Mouse (Mus musculus) heart, adult 8-10 months (tissue): ENCODE results near the gene A530016L24Rik. TPM values are rescaled to one million over a fixed set of nuclear protein-coding genes. Genes with fewer than 3 reads are reported as not detected.
A peak's percentile ranks its signal among the peaks of the same experiment; 100 is the strongest.

ENCODE experiments used
- DNase-seq: peaks from one replicate; pipeline ENCODE4 v3.0.0; 2022; ENCODE audit warnings: low spot score
- total RNA-seq, 4 experiments: library from RNA; stranded (reverse); gene quantifications; 2 replicates each; pipeline ENCODE4 v1.2.4; 2022

The A530016L24Rik gene
- total RNA-seq, 4 experiments from 2014 or later = 31.2 to 50.5 (median 38.0) TPM

DNA sequence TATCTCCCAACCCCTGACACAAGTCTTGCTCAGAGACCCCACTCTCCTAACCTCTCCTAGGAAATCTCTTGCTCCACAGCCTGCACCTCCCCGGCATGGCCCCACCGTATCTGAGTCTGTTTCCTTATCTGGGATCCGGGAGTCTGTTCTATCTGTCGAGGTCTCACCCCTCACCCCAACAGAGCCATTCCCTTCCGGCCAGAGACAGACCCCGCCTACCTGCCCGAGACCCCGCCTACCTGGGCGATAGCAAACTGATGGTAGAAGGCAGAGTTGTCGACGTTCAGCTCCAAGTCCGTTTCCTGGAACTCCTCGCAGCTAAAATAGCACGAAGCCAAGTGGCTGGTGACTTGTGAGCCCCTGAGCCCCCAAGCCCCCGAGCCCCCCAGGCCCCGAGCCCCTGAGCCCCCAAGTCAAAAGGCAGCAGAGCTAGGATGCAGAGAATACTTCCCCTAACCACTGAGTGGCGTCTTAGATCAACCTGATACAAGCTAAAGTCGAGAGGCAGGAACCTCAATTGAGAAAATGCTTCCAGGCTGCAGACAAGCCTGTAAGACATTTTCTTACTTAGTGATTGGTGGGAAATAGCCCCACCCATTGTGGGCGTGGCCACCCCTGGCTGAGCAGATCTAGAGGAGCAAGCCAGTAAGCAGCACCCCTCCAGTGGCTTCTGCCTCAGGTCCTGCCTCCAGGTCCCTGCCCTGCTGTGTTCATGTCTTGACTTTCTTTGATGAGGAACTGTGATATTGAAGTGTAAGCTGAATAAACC, 13.9 kb downstream of the A530016L24Rik start:
- DNase-seq = no peak

DNA sequence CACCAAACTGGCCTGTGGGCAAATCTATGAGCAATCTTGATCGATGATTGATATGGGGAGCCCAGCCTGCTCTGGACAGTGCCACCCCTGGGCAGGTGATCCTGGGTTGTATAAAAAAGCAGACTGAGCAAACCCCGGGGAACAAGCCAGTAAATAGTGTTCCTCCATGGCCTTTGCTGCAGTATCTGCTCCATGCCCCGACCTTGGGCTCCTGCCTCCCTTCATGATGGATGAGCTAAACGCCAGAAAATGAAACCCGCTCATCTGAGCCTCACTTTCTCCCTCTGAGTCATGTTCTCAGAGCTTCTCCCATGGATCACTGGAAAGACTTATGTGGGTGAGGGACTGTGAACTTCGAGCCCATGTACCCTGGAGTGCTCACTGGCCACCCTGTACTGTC, 17.0 kb downstream of the A530016L24Rik start:
- no peak for DNase-seq

DNA sequence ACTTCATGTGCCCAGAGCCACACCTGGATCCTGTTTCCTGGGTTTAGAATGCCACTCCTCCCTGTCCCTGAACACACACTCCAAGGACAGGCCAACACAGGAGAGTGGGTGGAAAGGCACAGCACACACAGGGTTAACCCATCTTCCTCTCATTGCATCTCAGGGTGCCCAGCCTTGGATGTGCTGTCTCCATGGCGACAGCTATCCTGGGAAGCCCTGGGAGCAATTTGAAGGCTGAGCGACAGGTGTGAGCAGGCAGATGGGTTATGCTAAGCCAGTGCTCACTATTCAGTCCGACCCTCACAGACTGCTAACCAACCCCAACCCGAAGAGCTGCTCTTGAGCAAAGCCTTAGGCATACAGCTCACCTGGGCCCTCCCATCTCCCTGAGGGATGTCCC, 18.0 kb downstream of the A530016L24Rik start:
- DNase-seq = no peak

DNA sequence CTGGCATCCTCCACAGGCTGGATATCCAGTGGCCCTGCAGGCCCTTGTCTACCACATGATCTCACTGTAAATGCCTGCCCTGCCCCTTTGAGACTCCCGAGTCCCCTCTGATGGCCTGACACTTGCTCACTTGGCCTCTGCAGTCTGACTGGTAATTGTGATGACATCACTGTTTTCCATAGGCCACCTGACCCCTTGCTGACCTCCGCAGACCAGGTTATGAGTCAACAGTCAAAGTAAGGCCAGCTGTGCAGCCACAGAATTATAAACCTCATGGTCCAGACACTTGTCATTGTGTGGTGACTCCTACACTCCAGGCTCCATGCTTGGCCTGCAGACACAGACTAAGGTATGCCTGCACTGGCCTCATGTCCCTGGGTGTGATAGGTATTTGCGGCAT, 18.7 kb downstream of the A530016L24Rik start:
- DNase-seq = no peak

DNA sequence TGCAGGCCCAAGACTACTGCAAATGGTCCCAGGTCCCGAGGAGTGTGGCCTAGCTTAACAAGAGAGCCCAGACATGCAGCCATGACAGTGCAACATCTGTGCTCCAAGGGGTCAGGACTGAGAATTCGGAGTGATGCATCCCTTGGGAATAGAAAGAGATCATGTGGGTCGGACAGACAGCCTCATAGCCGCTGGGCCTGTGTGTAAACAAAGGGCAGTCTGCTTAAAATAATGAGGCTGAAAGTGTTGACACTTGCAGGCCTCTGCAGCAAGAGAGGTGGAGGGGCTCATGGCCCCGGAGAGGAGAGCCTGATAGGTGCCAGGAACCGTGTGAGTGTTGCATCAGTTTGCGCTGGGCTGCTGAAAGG, 21.1 kb downstream of the A530016L24Rik start:
- DNase-seq = no peak

DNA sequence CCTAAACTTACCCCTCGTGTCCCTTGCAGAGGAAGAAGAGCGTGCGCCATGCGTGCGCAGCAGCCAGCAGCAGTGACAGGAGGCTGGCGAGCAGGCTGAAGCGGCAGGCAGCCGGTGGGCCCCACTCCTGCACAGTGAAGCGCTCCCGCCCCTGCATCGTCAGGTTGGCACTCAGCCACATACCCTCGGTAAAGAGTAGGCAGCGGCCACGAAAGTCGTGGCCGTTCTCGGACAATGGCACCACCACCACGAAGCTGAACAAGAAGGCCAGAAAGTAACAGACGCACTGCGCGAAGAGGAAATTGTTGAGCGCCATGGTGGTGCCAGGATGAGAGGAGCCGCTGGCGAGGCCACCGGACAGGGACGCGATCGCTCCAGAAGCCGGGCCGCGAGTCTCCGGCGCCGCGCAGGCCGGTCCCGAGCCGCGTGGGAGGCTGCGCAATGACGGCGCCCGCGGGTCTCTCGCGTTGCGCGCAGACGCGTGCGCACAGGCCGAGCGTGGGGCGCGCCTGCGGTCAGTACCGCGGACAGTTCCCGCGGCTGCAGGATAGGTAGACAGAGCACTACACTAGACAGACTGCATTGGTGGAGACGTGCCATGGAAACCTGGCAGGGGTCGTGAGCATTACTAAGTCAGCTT, 21.6 kb downstream of the A530016L24Rik start:
- DNase-seq = no peak

DNA sequence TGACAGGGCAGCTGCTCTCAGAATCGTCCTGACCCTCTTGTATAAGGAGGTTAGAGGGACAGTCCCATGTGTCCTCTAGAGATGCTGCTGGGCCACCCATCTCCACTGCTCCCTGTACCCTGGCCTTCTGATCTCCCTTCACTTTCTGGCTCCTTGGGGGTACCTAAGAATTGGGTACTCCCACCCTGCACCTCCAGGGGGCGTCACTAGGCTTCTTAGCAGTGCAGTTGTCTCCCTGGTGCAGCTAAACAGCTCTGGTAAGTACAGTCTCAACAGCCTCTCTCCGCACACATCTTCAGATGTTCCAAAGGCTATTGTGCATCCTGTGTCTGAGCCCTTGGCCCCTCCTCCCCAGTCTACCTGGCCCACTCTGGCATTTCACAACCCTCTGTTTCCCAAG, 25.6 kb downstream of the A530016L24Rik start:
- DNase-seq = no peak

DNA sequence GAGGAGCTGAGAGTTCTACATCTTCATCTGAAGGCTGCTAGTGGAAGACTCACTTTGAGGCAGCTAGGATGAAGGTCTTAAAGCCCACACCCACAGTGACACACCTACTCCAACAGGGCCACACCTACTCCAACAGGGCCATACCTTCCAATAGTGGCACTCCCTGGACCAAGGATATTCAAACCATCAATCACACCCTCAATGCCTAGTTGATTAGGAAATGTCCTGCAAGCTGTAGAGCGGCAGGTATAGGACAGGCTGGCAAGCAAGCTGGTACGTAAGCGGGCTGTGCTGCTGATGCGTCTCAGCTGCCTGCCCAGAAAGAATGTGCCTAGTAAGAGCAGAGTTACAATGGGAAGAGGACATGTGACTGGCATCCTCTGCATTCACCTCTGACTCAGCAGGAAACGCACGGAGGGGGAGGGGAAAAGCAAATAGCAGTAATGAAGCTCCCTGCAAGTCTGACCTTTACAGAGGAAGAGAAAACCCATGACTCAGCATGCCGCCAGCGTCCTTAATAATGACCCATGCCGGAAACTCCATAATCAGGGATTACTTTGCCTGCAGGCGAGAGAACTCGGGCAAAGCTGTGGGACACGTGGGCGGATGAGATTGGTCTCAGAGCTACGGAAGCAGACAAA, 27.6 kb downstream of the A530016L24Rik start, which contains the start of gene Tmem179:
TSS of gene Tmem179 (minus strand) at position 51 of the 641 bp plus-strand sequence.
- peak; percentile 70 for DNase-seq

DNA sequence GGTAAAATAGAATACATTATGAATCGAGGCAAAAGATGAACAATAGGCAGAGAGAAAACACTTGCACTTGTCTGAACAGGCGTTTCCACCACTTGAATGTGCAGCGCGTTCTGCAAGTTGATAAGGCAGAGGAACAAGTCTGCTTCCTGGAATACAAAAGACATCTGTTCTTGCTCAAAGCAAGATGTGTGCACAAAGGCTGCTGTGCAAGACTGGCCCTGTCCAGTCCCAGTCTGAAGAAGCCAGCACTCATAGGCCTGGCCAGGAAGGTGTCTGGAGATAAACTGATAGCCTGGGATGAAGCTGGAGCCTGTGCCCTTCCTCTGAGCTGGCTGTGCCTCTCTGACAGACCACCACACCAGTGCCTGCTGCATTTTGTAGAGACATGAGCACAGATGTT, 28.9 kb downstream of the A530016L24Rik start:
- DNase-seq = peak; percentile 32

DNA sequence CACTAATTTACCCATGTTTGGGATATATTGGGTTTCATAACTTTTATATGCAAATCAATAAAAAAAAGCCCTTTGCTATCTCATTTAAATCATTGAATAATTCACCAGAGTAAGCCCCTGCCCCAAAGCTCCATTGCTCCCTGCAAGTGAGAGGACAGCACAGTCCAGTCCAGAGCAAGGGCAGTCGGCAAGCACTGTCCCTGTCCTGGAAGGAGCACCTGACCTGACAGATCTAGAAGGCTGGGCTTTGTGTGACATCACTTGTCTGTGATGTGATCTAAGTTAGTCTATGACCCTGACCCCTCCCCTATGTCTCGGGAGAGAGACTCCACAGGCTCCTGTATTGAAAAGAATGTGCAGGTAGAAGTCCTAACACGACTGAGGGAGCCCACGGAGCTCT, 44.5 kb downstream of the A530016L24Rik start:
- no peak for DNase-seq

DNA sequence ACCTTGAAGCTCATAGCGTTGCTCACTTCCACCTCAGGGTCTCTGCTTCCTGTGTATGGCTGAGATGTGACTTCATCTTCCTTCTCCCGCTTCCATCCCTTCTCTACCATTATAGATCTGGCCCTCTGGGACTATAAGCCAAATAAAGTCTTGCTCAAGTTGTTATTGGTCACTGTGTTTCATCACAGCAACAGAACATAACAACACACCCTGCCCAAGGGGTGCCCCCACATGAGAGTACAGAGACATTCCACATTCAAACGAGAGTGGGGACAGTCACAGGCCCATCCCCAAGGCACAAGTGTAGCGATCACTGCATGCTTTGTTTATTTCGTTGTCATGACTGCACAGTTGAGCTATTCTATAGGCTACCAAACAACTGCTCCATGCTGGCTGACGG, 48.0 kb downstream of the A530016L24Rik start:
- DNase-seq = no peak

DNA sequence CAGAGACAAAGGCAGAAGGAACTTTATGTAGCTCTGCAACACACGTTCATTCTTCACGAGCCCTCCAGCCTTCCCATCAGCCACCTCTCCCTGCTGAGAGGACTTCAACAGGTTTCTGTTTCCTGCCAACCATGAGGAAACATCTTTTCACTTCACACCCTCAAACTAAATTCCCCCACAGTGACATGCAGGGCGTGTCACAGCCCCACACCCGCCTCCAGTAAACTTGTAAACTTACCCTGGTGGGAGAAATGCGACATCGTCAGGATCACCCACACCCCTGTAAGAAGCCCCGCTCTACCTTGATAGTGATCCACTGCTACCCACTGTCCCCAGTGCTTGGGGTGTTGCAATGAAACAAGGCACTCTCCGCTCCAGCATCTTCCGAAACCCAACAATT, 49.1 kb downstream of the A530016L24Rik start:
- DNase-seq = no peak

DNA sequence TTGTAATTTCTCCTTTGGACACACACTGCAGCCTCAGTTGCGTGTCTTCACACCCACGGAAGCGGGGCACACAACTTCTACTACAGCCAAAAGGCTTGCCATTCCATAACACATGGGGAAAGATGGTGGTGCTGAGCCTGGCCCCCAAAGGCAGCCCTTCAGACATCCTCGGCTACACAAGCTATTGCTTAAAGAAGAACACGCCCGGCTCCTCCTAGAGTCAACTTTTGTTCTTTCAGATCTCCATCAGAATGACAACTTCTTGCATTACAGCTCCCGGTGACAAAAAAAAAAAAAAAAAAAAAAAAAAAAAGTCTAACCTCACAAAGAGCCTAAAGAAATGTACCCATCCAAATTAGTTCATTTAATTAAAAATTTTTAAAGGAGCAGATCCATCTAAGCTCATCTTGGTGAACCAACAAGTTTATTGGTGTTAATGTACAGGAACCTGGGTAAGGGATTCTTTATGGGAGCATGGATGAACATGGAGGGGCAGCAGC, 50.3 kb downstream of the A530016L24Rik start:
- no peak for DNase-seq

DNA sequence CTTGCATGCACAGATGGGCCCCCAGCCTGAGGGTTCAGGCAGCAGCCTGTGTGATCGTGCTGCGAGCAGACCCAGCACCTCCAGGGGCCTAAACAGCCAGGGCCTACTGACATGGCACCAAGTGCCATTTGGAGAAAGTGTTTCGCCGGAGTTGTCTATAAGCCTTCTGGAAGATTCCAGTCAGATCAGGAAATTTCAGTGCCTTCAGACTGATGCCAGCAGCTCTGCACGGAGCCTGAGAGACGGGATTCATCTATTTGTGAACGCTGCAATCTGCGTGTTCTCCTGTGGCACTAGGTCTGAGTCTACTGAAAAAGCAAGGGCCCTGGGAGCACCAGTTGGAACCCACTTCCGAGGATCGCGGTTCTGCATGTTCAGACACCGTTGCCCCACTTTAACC, 51.1 kb downstream of the A530016L24Rik start:
- no peak for DNase-seq

DNA sequence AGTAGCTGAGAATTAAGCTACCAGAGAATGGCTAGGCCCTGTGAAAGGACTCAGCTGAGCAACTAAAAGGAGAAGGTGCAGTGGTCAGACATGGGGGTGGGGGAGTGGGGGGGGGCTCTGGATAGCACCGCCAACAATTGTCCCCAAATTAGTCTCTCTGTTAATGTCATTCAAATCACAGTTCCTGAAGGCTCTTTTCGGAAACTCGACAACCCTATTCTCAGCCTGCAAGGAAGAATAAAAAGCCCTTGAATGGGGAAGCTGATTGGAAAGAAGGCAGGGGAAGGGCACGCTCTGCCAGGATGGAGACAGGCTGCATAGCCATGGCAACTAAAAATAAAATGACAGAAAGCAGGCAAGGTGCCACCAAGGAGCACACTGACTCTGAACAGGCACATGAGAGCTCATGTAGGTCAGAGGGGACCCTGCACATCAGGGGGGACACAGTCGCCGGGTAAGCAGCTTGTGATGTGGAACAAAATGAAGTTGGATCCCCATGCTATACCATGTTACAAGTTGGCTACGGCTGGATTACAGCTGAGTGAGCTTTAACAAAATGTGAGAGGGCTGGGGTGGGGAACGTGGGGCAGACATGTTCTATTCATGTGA, 52.3 kb downstream of the A530016L24Rik start:
- DNase-seq = no peak

DNA sequence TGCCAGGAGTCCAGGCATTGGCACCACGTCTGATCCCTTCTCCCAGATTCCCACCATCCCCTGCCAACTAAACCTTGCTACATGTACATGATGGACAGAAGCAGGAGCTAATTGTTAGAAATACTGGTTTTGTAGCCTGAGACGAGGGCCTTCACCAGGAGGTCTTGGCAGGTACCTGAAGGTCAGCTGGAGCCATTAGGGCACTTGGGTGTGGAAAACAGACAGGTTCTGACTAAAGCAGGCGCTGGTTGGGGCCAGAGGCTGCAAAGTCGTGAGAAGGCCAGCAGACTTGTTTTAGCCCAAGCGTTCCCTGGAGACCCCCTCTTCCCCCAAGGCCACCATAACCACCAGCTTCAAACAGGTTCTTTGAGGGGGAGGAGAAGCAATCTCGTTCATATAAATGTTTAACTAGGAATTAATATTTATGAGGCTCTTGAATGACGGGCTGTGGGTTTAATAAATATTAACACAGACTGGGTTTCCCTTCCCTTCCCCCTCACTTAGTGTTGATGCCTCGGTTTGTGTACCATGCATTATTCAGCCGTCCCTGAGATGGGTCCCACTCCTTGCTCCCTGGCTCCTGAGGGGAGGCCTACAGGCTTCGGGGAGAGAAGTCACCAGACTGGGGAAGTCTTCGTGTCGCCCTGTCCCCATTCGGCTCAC, 53.1 kb downstream of the A530016L24Rik start:
- DNase-seq = no peak

DNA sequence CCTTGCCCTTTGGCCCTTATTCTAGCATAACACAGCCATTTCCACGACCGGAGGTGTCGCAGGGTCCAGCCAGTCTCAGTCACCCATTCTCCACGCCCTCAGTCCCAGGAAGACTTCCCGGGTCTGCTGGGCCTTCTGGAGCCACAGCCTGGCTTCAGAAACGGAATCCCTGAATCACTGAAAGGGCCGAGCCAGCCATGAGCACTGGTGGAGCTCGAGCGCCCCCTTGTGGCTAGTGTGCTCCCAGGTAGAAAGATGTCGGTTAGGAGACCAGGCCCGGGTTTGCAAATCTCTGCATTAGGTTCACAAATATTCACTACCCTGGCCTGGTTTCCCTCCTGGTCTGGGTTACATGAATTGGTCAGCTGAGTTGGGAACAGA, 53.7 kb downstream of the A530016L24Rik start:
- peak; percentile 83 for DNase-seq

DNA sequence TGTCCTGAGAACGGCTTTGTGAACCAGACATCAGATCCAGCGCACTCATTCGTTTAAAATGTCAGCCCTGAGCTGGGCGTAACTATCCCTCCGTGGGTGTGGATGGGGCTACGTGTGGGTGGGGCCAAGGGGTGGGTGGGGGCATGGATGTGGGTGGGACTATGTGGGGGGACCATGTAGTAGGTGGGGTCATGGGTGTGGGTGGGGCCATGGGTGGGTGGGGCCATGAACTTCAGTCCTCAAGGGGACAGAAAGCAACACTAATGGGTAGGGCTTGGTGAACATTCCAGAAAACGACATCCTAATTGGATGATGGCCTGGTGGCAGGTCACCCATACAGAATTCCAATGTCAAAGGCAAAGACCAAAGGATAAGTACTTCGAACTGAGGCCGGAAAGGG, 54.7 kb downstream of the A530016L24Rik start:
- DNase-seq = no peak

DNA sequence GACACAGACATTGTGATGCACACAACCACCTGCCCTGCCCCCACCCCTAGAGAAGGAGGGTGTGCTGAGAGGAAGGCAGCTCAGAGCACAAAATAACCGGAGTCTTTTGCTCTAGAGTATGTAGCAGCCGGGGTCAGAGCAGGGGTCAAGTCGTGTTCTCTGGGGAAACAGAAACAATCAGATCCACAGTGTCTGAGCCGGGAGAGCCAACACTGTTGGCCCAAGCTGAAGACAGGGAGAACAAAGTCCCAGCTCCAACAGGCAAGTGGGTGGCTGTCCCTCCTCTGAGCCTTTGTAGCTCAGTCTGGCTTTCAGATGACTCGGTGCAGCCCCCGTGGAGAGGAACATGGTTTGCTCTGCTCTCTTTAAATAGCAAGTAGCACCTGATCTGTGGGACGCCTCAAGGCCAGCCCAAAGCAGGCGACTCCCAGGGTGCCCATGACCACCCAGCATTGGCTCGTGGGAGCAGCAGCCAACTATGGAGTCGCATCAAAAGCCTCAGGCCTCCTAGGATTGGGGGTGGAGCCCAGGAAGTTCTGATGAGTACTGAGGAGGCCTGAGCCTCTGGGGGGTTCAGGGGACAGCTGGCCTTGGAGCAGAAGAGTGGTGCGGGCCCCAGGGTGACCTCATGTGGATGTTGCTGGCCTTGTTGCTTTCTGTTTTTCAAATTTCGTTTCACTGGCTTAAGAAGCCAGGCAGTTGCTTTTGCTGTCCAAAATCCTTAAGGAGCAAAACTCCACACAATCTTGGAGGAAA, 55.9 kb downstream of the A530016L24Rik start:
- no peak for DNase-seq

DNA sequence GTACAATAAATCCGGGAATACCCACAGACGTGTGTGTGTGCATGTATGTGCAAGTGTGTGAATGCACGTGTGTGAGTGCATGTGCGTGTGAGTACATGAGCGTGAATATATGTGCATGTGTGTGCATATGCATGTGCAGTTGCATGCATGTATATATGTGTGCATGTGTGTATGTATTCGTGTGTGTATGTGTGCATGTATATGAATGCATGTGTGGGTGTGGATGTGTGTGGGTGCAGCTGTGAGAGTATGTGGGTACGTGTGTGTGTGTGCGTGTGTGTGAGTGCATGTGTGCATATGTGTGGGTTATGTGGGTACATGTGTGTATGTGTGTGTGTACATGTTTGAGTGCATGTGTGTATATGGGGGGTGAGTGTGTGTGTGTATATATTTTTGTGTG, 56.9 kb downstream of the A530016L24Rik start:
- DNase-seq = no peak

DNA sequence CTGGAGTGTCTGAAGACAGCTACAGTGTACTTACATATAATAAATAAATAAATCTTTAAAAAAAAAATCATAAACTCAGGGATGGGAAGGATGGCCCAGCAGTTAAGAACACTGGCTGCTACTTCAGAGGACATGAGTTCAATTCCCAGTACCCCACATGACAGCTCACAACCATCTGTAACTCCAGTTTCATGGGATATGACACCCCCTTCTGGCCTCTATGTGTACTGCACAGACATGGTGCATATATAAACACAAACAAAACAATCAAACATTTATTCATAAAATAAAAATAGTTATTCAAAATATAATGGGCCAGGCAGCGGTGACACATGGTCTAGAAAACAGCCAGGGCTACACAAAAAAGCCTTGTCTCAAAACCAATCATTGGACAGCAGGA, 60.0 kb downstream of the A530016L24Rik start:
- DNase-seq = no peak
